Mouse (Mus musculus): ENCODE measurements at regions not wholly inside any gene's neighbourhood (a gene's known extent, or its start where the extent isn't known, plus 50 kb on each side); places are given as distances from the start of the nearest gene placed in this dataset.

- H3K27ac ChIP-seq: no peak overlapping the region
- H3K4me1 ChIP-seq (replicated peaks; ENCODE audit: control insufficient read depth in 2 of 2, insufficient read depth in 2 of 2, low read length in 1 of 2): no peaks in the 10 kb centered on the region
- 73% methylated on average over 5 of the region's 5 CpGs for WGBS (ENCODE audit: insufficient replicate concordance)
- no peak for DNase-seq (ENCODE audit: low read depth in 3 of 3, low spot score in 3 of 3)
- no peaks in the 10 kb centered on the region for H3K9me3 ChIP-seq (ENCODE audit: control insufficient read depth, low read length)
- no peaks in the 10 kb centered on the region for H3K36me3 ChIP-seq (replicated peaks; ENCODE audit: control insufficient read depth, insufficient read depth, low read depth)
- no peak overlapping the region for H3K4me3 ChIP-seq (ENCODE audit: insufficient read depth in 1 of 2, low read depth in 2 of 2, low read length in 2 of 2)
- H3K27me3 ChIP-seq (ENCODE audit: control insufficient read depth, insufficient read depth, low read length): no peaks in the 10 kb centered on the region
- ATAC-seq (ENCODE audit: insufficient read depth): no peak
- H3K9ac ChIP-seq (replicated peaks): no peak overlapping the region
- TF ChIP-seq EP300 (IDR thresholded peaks at IDR 0.05; ENCODE audit: low read depth): no peak
- TF ChIP-seq CTCF (IDR thresholded peaks at IDR 0.05; ENCODE audit: low read depth): no peak
- no peak overlapping the region for H3K4me2 ChIP-seq (ENCODE audit: low read depth)
Observed at GRCm38 (mm10) chr14:46082646-46083045, 296.6 kb upstream of the Gm15217 start.

GRCm38 (mm10) chr14:46088968-46089691 is 290.1 kb upstream of the Gm15217 start:
- H3K4me1 ChIP-seq (replicated peaks; ENCODE audit: control insufficient read depth in 2 of 2, insufficient read depth in 2 of 2, low read length in 1 of 2): no peaks in the 10 kb centered on the region
- H3K9ac ChIP-seq (replicated peaks): no peak overlapping the region
- TF ChIP-seq EP300 (IDR thresholded peaks at IDR 0.05; ENCODE audit: low read depth) (no peak), CTCF (IDR thresholded peaks at IDR 0.05; ENCODE audit: low read depth) (no peak)
- no peak overlapping the region for H3K27ac ChIP-seq
- no peak for ATAC-seq (ENCODE audit: insufficient read depth)
- H3K27me3 ChIP-seq (ENCODE audit: control insufficient read depth, insufficient read depth, low read length): no peaks in the 10 kb centered on the region
- no peak overlapping the region for H3K4me3 ChIP-seq (ENCODE audit: insufficient read depth in 1 of 2, low read depth in 2 of 2, low read length in 2 of 2)
- H3K36me3 ChIP-seq (replicated peaks; ENCODE audit: control insufficient read depth, insufficient read depth, low read depth): no peaks in the 10 kb centered on the region
- H3K9me3 ChIP-seq (ENCODE audit: control insufficient read depth, low read length): no peaks in the 10 kb centered on the region
- DNase-seq (ENCODE audit: low read depth in 3 of 3, low spot score in 3 of 3): no peak
- 71% methylated on average over 12 of the region's 12 CpGs for WGBS (ENCODE audit: insufficient replicate concordance)
- H3K4me2 ChIP-seq (ENCODE audit: low read depth): no peak overlapping the region

- H3K27me3 ChIP-seq (ENCODE audit: control insufficient read depth, insufficient read depth, low read length): no peaks in the 10 kb centered on the region
- no peaks in the 10 kb centered on the region for H3K4me1 ChIP-seq (replicated peaks; ENCODE audit: control insufficient read depth in 2 of 2, insufficient read depth in 2 of 2, low read length in 1 of 2)
- H3K4me3 ChIP-seq (ENCODE audit: insufficient read depth in 1 of 2, low read depth in 2 of 2, low read length in 2 of 2): no peak overlapping the region
- no peaks in the 10 kb centered on the region for H3K9me3 ChIP-seq (ENCODE audit: control insufficient read depth, low read length)
- no peak overlapping the region for H3K4me2 ChIP-seq (ENCODE audit: low read depth)
- no peaks in the 10 kb centered on the region for H3K36me3 ChIP-seq (replicated peaks; ENCODE audit: control insufficient read depth, insufficient read depth, low read depth)
- DNase-seq (ENCODE audit: low read depth in 3 of 3, low spot score in 3 of 3): no peak
- 45% methylated on average over 3 of the region's 3 CpGs for WGBS (ENCODE audit: insufficient replicate concordance)
- H3K9ac ChIP-seq (replicated peaks): no peak overlapping the region
- ATAC-seq (ENCODE audit: insufficient read depth): no peak
- TF ChIP-seq CTCF (IDR thresholded peaks at IDR 0.05; ENCODE audit: low read depth) (no peak), EP300 (IDR thresholded peaks at IDR 0.05; ENCODE audit: low read depth) (no peak)
- no peak overlapping the region for H3K27ac ChIP-seq
Observed at GRCm38 (mm10) chr14:46115950-46116349, 263.3 kb upstream of the Gm15217 start.

- H3K9ac ChIP-seq (replicated peaks): no peak overlapping the region
- H3K27ac ChIP-seq: no peak overlapping the region
- H3K27me3 ChIP-seq (ENCODE audit: control insufficient read depth, insufficient read depth, low read length): no peaks in the 10 kb centered on the region
- no peaks in the 10 kb centered on the region for H3K4me1 ChIP-seq (replicated peaks; ENCODE audit: control insufficient read depth in 2 of 2, insufficient read depth in 2 of 2, low read length in 1 of 2)
- no peak overlapping the region for H3K4me2 ChIP-seq (ENCODE audit: low read depth)
- no peak for TF ChIP-seq CTCF (IDR thresholded peaks at IDR 0.05; ENCODE audit: low read depth)
- no peak for TF ChIP-seq EP300 (IDR thresholded peaks at IDR 0.05; ENCODE audit: low read depth)
- WGBS (ENCODE audit: insufficient replicate concordance): 48% methylated on average over 1 of the region's 1 CpGs
- ATAC-seq (ENCODE audit: insufficient read depth) (no peak), DNase-seq (ENCODE audit: low read depth in 3 of 3, low spot score in 3 of 3) (no peak)
- H3K4me3 ChIP-seq (ENCODE audit: insufficient read depth in 1 of 2, low read depth in 2 of 2, low read length in 2 of 2): no peak overlapping the region
- no peaks in the 10 kb centered on the region for H3K36me3 ChIP-seq (replicated peaks; ENCODE audit: control insufficient read depth, insufficient read depth, low read depth)
- H3K9me3 ChIP-seq (ENCODE audit: control insufficient read depth, low read length): no peaks in the 10 kb centered on the region
Observed at GRCm38 (mm10) chr14:46126541-46126940, 252.7 kb upstream of the Gm15217 start.

GRCm38 (mm10) chr14:46129762-46130161 is 249.5 kb upstream of the Gm15217 start:
- Histone ChIP-seq H3K27me3 (ENCODE audit: control insufficient read depth, insufficient read depth, low read length) (no peaks in the 10 kb centered on the region), H3K36me3 (replicated peaks; ENCODE audit: control insufficient read depth, insufficient read depth, low read depth) (no peaks in the 10 kb centered on the region), H3K4me1 (replicated peaks; ENCODE audit: control insufficient read depth in 2 of 2, insufficient read depth in 2 of 2, low read length in 1 of 2) (no peaks in the 10 kb centered on the region), H3K4me3 (ENCODE audit: insufficient read depth in 1 of 2, low read depth in 2 of 2, low read length in 2 of 2) (no peak overlapping the region), H3K4me2 (ENCODE audit: low read depth) (no peak overlapping the region), H3K9ac (replicated peaks) (no peak overlapping the region), H3K9me3 (ENCODE audit: control insufficient read depth, low read length) (no peaks in the 10 kb centered on the region), H3K27ac (no peak overlapping the region)
- DNase-seq (ENCODE audit: low read depth in 3 of 3, low spot score in 3 of 3): no peak
- ATAC-seq (ENCODE audit: insufficient read depth): no peak
- WGBS (ENCODE audit: insufficient replicate concordance): 38% methylated on average over 3 of the region's 3 CpGs
- TF ChIP-seq EP300 (IDR thresholded peaks at IDR 0.05; ENCODE audit: low read depth): no peak
- TF ChIP-seq CTCF (IDR thresholded peaks at IDR 0.05; ENCODE audit: low read depth): no peak
